15 mouse cellular contexts compared by ENCODE assay signal in the genomic region with DNA sequence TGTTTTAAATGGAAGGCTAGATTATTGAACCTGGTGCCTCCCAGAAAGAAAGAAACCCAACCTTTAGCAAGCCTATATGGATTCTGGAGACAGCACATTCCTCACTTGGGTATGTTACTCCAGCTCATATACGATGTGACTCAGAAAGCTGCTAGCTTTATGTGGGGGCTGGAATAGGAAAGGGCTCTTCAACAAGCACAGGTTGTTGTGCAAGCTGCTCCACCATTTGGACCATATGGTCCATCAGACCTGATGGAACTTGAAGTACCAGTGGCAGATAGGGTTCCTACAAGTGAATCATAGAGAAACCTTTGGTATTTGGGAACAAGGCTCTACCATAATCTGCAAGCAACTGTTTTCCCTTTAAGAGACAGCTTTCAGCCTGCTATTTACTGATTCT.
DNase-seq lines count a peak whose midpoint lies in the region; ATAC-seq lines count a peak whose summit lies in the region.
"Had no signal": no experiment of that assay in that cellular context is flagged by ENCODE, and none has a peak within 500 bp of the region (broad histone marks: within the 10 kb centered on the region; RNA-seq: fewer than 3 reads in every experiment).

No protein-coding gene starts in this region.

- intact Hi-C loops in left cerebral cortex, postnatal 36 days (cut with DNase I) = no loop called here
- intact Hi-C loops in left cerebral cortex, postnatal 10 days (cut with DNase I) = no loop called here

- no peak for DNase-seq in cerebellum, postnatal 14 days
- peak; percentile 10 to 12 for DNase-seq in left cerebral cortex, postnatal 36 days (ENCODE audit: low spot score in 2 of 2)
- no peak for DNase-seq in left cerebral cortex, postnatal 10 days (ENCODE audit: extremely low spot score in 1 of 2, low spot score in 2 of 2)
- DNase-seq in layer of hippocampus, adult 18-20 months (ENCODE audit: low spot score in 2 of 2) = peak; percentile 54 to 80
- peak; percentile 65 for DNase-seq in telencephalon, adult 2 months (ENCODE audit: low read depth, low spot score)
- no peak for DNase-seq in T-cell, adult 2 months (ENCODE audit: low spot score)
- no peak for DNase-seq in retina, embryonic 14.5 days (ENCODE audit: low spot score)
- DNase-seq: adrenal gland, postnatal 14 days; forebrain, postnatal 0 days; gastrocnemius, adult 2 months; heart, postnatal 10 days; kidney, adult 2 months; kidney, postnatal 10 days had no signal

- peak; percentile 47; the same call in 1 of the 2 replicates for ATAC-seq in cerebellum, adult (ENCODE audit: insufficient number of reproducible peaks, low FRiP score, low TSS enrichment)
- ATAC-seq: forebrain, postnatal 0 days; inflammation-experienced regulatory T-cells, adult 6 months had no signal

Comparison
In these comparisons a context has a peak if more than half of its experiments do, and no peak if none do; other contexts are left out.
1. DNase-seq: peak in left cerebral cortex, postnatal 36 days (2 of 2), layer of hippocampus, adult 18-20 months (2 of 2) and telencephalon, adult 2 months (single experiment); none in cerebellum, postnatal 14 days (0 of 2), left cerebral cortex, postnatal 10 days (0 of 2), T-cell, adult 2 months (single experiment) and retina, embryonic 14.5 days (single experiment).